In the genomic region with DNA sequence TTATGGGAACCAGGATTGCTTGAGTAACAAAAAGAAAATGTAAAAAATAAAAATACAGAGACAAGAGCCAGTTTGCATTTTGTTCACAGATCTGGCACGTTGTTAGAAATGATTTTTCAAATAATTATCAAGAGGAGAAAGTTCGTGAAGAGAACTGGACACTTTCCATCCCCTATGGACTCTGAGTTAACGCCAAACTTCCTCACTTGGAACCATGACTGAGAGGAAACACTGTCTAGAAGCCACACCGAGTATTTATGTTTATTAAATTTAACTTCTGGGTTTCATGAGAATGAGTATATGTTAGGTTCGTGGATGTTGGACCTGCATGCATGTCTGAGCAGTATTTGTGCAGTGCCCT, we compare ENCODE assay signal across 22 mouse cellular contexts.
A peak's percentile ranks its signal among the peaks of the same experiment; 100 is the strongest.
DNase-seq lines count a peak whose midpoint lies in the region; ATAC-seq and TF ChIP-seq lines count a peak whose summit lies in the region.
"Had no signal": no experiment of that assay in that cellular context is flagged by ENCODE, and none has a peak within 500 bp of the region (broad histone marks: within the 10 kb centered on the region; RNA-seq: fewer than 3 reads in every experiment).

No protein-coding gene starts in this region.

- peak; percentile 16 for DNase-seq in embryonic facial prominence, embryonic 14.5 days (ENCODE audit: low spot score)
- DNase-seq in embryonic facial prominence, embryonic 10.5 days (ENCODE audit: low spot score) = no peak
- DNase-seq in lung, adult 18-20 months = no peak
- no peak for DNase-seq in cerebellum, adult 8-10 months
- DNase-seq: adrenal gland, postnatal 10 days; B cell, adult 2 months; cerebellum, adult 11 months; cerebellum, adult 9-11 months; cerebellum, postnatal 36 days; gastrocnemius, postnatal 36 days; heart, adult 18-20 months; heart, postnatal 14 days had no signal

- no peak overlapping the region for H3K27ac ChIP-seq in embryonic facial prominence, embryonic 14.5 days (replicated peaks; ENCODE audit: low read depth, low read length)
- H3K27ac ChIP-seq in embryonic facial prominence, embryonic 10.5 days (replicated peaks) = no peak overlapping the region
- H3K27ac ChIP-seq in intestine, embryonic 16.5 days (ENCODE audit: low read length) = peak overlapping the region; percentile 31; the same call in 1 of the 2 replicates
- H3K27ac ChIP-seq in intestine, postnatal 0 days (ENCODE audit: low read depth, low read length) = no peak overlapping the region
- H3K27ac ChIP-seq in lung, embryonic 15.5 days = peak overlapping the region; percentile 86
- peak overlapping the region; percentile 65; the same call in 1 of the 2 replicates for H3K27ac ChIP-seq in stomach, embryonic 15.5 days
- H3K27ac ChIP-seq: forebrain, embryonic 15.5 days; heart, embryonic 13.5 days; hindbrain, embryonic 13.5 days; hindbrain, postnatal 0 days had no signal

- no peak for ATAC-seq in embryonic facial prominence, embryonic 14.5 days (ENCODE audit: low read depth)
- no peak for ATAC-seq in intestine, embryonic 16.5 days
- no peak for ATAC-seq in intestine, postnatal 0 days
- ATAC-seq in lung, embryonic 15.5 days (ENCODE audit: borderline replicate concordance, extremely low read depth, low FRiP score, low TSS enrichment) = 0 out of 2 replicates have a peak, but pooled peaks have one; percentile 5
- no peak for ATAC-seq in stomach, embryonic 15.5 days (ENCODE audit: insufficient read depth, low FRiP score, low read depth)
- ATAC-seq: CD4-positive, CD25-positive, alpha-beta regulatory T cell, adult 4 months; forebrain, embryonic 15.5 days; hindbrain, postnatal 0 days had no signal

- H3K4me1 ChIP-seq in embryonic facial prominence, embryonic 14.5 days (ENCODE audit: control insufficient read depth, insufficient read depth, low read length) = peaks cover 6% of the 10 kb centered on the region
- H3K4me1 ChIP-seq in embryonic facial prominence, embryonic 10.5 days = peaks cover 26% of the 10 kb centered on the region
- H3K4me1 ChIP-seq in intestine, embryonic 16.5 days (ENCODE audit: control insufficient read depth, insufficient read depth, low read length) = peaks cover 5% of the 10 kb centered on the region
- H3K4me1 ChIP-seq in intestine, postnatal 0 days (replicated peaks; ENCODE audit: control insufficient read depth, insufficient read depth, low read length) = no peaks in the 10 kb centered on the region
- H3K4me1 ChIP-seq in lung, embryonic 15.5 days = peaks cover 10% of the 10 kb centered on the region
- 0 out of 2 replicates have a peak, but pooled peaks cover 6% of the 10 kb centered on the region for H3K4me1 ChIP-seq in stomach, embryonic 15.5 days
- H3K4me1 ChIP-seq: forebrain, embryonic 15.5 days had no signal

- H3K9ac ChIP-seq in embryonic facial prominence, embryonic 14.5 days (ENCODE audit: low read depth, low read length) = no peak overlapping the region
- no peak overlapping the region for H3K9ac ChIP-seq in intestine, embryonic 16.5 days (ENCODE audit: low read depth, low read length)
- no peak overlapping the region for H3K9ac ChIP-seq in intestine, postnatal 0 days (ENCODE audit: low read depth, low read length)
- no peak overlapping the region for H3K9ac ChIP-seq in lung, embryonic 15.5 days
- H3K9ac ChIP-seq in stomach, embryonic 15.5 days = no peak overlapping the region
- H3K9ac ChIP-seq: forebrain, embryonic 15.5 days; heart, embryonic 13.5 days; hindbrain, embryonic 13.5 days had no signal

- no peak overlapping the region for H3K4me2 ChIP-seq in embryonic facial prominence, embryonic 14.5 days (ENCODE audit: low read depth, low read length)
- no peak overlapping the region for H3K4me2 ChIP-seq in intestine, embryonic 16.5 days (ENCODE audit: low read depth, low read length)
- H3K4me2 ChIP-seq in intestine, postnatal 0 days (replicated peaks; ENCODE audit: low read depth) = no peak overlapping the region
- H3K4me2 ChIP-seq in lung, embryonic 15.5 days = no peak overlapping the region
- H3K4me2 ChIP-seq in stomach, embryonic 15.5 days = no peak overlapping the region
- H3K4me2 ChIP-seq: forebrain, embryonic 15.5 days; heart, embryonic 13.5 days; hindbrain, embryonic 13.5 days had no signal

- no peaks in the 10 kb centered on the region for H3K9me3 ChIP-seq in embryonic facial prominence, embryonic 14.5 days (ENCODE audit: control insufficient read depth, low read length)
- H3K9me3 ChIP-seq in embryonic facial prominence, embryonic 10.5 days = no peaks in the 10 kb centered on the region
- no peaks in the 10 kb centered on the region for H3K9me3 ChIP-seq in intestine, embryonic 16.5 days (ENCODE audit: control insufficient read depth, low read length)
- H3K9me3 ChIP-seq in intestine, postnatal 0 days (ENCODE audit: control insufficient read depth) = no peaks in the 10 kb centered on the region
- no peaks in the 10 kb centered on the region for H3K9me3 ChIP-seq in lung, embryonic 15.5 days
- H3K9me3 ChIP-seq in stomach, embryonic 15.5 days = no peaks in the 10 kb centered on the region
- H3K9me3 ChIP-seq: forebrain, embryonic 15.5 days; heart, embryonic 13.5 days; hindbrain, embryonic 13.5 days had no signal

- 65% methylated on average over 5 of the region's 5 CpGs for WGBS in embryonic facial prominence, embryonic 14.5 days
- 85% methylated on average over 5 of the region's 5 CpGs for WGBS in embryonic facial prominence, embryonic 10.5 days
- 67% methylated on average over 5 of the region's 5 CpGs for WGBS in intestine, embryonic 16.5 days
- WGBS in intestine, postnatal 0 days = 66% methylated on average over 5 of the region's 5 CpGs
- WGBS in lung, embryonic 15.5 days = 54% methylated on average over 5 of the region's 5 CpGs
- WGBS in stomach, embryonic 15.5 days = 57% methylated on average over 5 of the region's 5 CpGs

- no peaks in the 10 kb centered on the region for H3K27me3 ChIP-seq in embryonic facial prominence, embryonic 14.5 days (replicated peaks; ENCODE audit: control insufficient read depth, insufficient read depth, low read length)
- no peaks in the 10 kb centered on the region for H3K27me3 ChIP-seq in embryonic facial prominence, embryonic 10.5 days (replicated peaks; ENCODE audit: low read depth, poor library complexity, severe bottlenecking)
- no peaks in the 10 kb centered on the region for H3K27me3 ChIP-seq in intestine, embryonic 16.5 days (replicated peaks; ENCODE audit: control insufficient read depth, insufficient read depth, low read length)
- no peaks in the 10 kb centered on the region for H3K27me3 ChIP-seq in intestine, postnatal 0 days (replicated peaks; ENCODE audit: control insufficient read depth, insufficient read depth, low read length)
- H3K27me3 ChIP-seq in lung, embryonic 15.5 days = no peaks in the 10 kb centered on the region
- H3K27me3 ChIP-seq in stomach, embryonic 15.5 days (replicated peaks) = no peaks in the 10 kb centered on the region
- H3K27me3 ChIP-seq: forebrain, embryonic 15.5 days; heart, embryonic 13.5 days; hindbrain, embryonic 13.5 days had no signal

- no peak for TF ChIP-seq CTCF in intestine, postnatal 0 days (IDR thresholded peaks at IDR 0.05; ENCODE audit: low read depth)

- H3K4me3 ChIP-seq in embryonic facial prominence, embryonic 14.5 days (ENCODE audit: low read depth, low read length) = no peak overlapping the region
- no peak overlapping the region for H3K4me3 ChIP-seq in embryonic facial prominence, embryonic 10.5 days
- H3K4me3 ChIP-seq in intestine, embryonic 16.5 days (ENCODE audit: low read length) = no peak overlapping the region
- no peak overlapping the region for H3K4me3 ChIP-seq in intestine, postnatal 0 days (ENCODE audit: low read depth, low read length)
- no peak overlapping the region for H3K4me3 ChIP-seq in lung, embryonic 15.5 days
- H3K4me3 ChIP-seq in stomach, embryonic 15.5 days (replicated peaks) = no peak overlapping the region
- H3K4me3 ChIP-seq: forebrain, embryonic 15.5 days; heart, embryonic 13.5 days; hindbrain, embryonic 13.5 days had no signal

- H3K36me3 ChIP-seq in embryonic facial prominence, embryonic 14.5 days (ENCODE audit: control insufficient read depth, insufficient read depth, low read length) = no peaks in the 10 kb centered on the region
- H3K36me3 ChIP-seq in embryonic facial prominence, embryonic 10.5 days (replicated peaks) = no peaks in the 10 kb centered on the region
- no peaks in the 10 kb centered on the region for H3K36me3 ChIP-seq in intestine, embryonic 16.5 days (ENCODE audit: control insufficient read depth, insufficient read depth, low read length)
- H3K36me3 ChIP-seq in intestine, postnatal 0 days (ENCODE audit: control insufficient read depth, insufficient read depth) = no peaks in the 10 kb centered on the region
- no peaks in the 10 kb centered on the region for H3K36me3 ChIP-seq in lung, embryonic 15.5 days
- no peaks in the 10 kb centered on the region for H3K36me3 ChIP-seq in stomach, embryonic 15.5 days
- H3K36me3 ChIP-seq: forebrain, embryonic 15.5 days; G1E; heart, embryonic 13.5 days; hindbrain, embryonic 13.5 days had no signal

Comparison
In these comparisons a context has a peak if more than half of its experiments do, and no peak if none do; other contexts are left out.
1. H3K27ac ChIP-seq: peak in intestine, embryonic 16.5 days (single experiment), lung, embryonic 15.5 days (single experiment) and stomach, embryonic 15.5 days (single experiment); none in embryonic facial prominence, embryonic 14.5 days (single experiment), embryonic facial prominence, embryonic 10.5 days (single experiment) and intestine, postnatal 0 days (single experiment).